Comparison of ENCODE assay signal across 26 mouse cellular contexts in the genomic region with DNA sequence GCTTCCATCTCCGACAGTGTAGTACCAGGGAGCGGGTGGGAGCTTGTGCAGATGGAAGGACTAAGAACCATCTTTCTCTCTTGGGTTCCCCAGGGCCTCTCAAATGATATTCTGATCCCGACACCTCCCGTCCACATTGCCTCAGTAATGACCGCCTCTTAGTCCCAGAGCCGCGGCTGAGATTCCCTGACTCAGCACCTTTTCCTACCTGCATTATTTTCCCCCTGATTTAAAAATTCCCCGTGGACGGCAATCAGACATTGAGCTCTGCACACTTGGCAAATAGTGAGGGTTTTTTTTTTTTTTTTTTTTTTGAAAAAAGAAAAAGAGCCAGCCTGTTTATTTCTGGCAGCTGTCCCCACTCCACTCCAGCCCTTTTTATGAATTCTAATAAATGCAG.
"Had no signal": no experiment of that assay in that cellular context is flagged by ENCODE, and none has a peak within 500 bp of the region (broad histone marks: within the 10 kb centered on the region; RNA-seq: fewer than 3 reads in every experiment).

No protein-coding gene starts in this region.

- H3K9ac ChIP-seq: heart, embryonic 12.5 days; hindbrain, embryonic 14.5 days; intestine, embryonic 15.5 days; limb, embryonic 12.5 days; liver, embryonic 13.5 days; liver, embryonic 15.5 days had no signal

- H3K27ac ChIP-seq: gastrocnemius, adult 2 months; heart, embryonic 10.5 days; hindbrain, embryonic 14.5 days; intestine, embryonic 15.5 days; layer of hippocampus, adult 2 months; left cerebral cortex, adult 2 months; limb, embryonic 10.5 days; limb, embryonic 12.5 days; liver, embryonic 13.5 days; liver, embryonic 15.5 days had no signal

- ATAC-seq: hindbrain, embryonic 16.5 days; inflammation-experienced regulatory T-cells, adult 6 months; intestine, embryonic 15.5 days; intestine, postnatal 0 days had no signal

- H3K27me3 ChIP-seq: intestine, embryonic 15.5 days; liver, embryonic 13.5 days; liver, embryonic 15.5 days had no signal

- H3K4me1 ChIP-seq: heart, embryonic 10.5 days; liver, embryonic 13.5 days; liver, embryonic 15.5 days had no signal

- DNase-seq: gastrocnemius, adult 2 months; gastrocnemius, postnatal 10 days; gastrocnemius, postnatal 25 days; heart, adult 18-20 months; heart, postnatal 10 days; heart, postnatal 4 days; kidney, adult 18-20 months; kidney, adult 8-10 months; kidney, postnatal 10 days; kidney, postnatal 25 days; kidney, postnatal 4 days; liver; liver, embryonic 13.5 days had no signal

- H3K9me3 ChIP-seq: heart, embryonic 10.5 days; intestine, embryonic 15.5 days; limb, embryonic 10.5 days; limb, embryonic 12.5 days; liver, embryonic 13.5 days; liver, embryonic 15.5 days had no signal

- H3K4me3 ChIP-seq: gastrocnemius, adult 2 months; heart, embryonic 10.5 days; heart, embryonic 12.5 days; intestine, embryonic 15.5 days; layer of hippocampus, adult 2 months; left cerebral cortex, adult 2 months; limb, embryonic 10.5 days; limb, embryonic 12.5 days; liver, embryonic 13.5 days; liver, embryonic 15.5 days had no signal

- H3K36me3 ChIP-seq: heart, embryonic 10.5 days; heart, embryonic 12.5 days; intestine, embryonic 15.5 days; limb, embryonic 10.5 days; limb, embryonic 12.5 days; liver, embryonic 13.5 days; liver, embryonic 15.5 days had no signal

- H3K4me2 ChIP-seq: heart, embryonic 12.5 days; hindbrain, embryonic 14.5 days; intestine, embryonic 15.5 days; limb, embryonic 12.5 days; liver, embryonic 11.5 days; liver, embryonic 13.5 days; liver, embryonic 15.5 days had no signal
